Mouse (Mus musculus) ES-Bruce4 (cell line): ENCODE measurements at regions not wholly inside any gene's neighbourhood (a gene's known extent, or its start where the extent isn't known, plus 50 kb on each side); places are given as distances from the start of the nearest gene placed in this dataset.

Source experiments
- H3K27ac ChIP-seq: 2 replicates; pipeline ENCODE4 v1.5.1; 2012; ENCODE audit warnings: low read length, inconsistent platforms; ENCODE audit not compliant: insufficient read depth
- H3K27me3 ChIP-seq: 2 replicates; pipeline ENCODE4 v1.6.1; 2012; ENCODE audit warnings: mild to moderate bottlenecking, low read length, inconsistent platforms; ENCODE audit not compliant: control insufficient read depth, poor library complexity, insufficient read depth, severe bottlenecking
- H3K36me3 ChIP-seq: 2 replicates; pipeline ENCODE4 v1.6.1; 2012; ENCODE audit warnings: inconsistent platforms, mild to moderate bottlenecking, low read length, moderate library complexity; ENCODE audit not compliant: control insufficient read depth, poor library complexity, insufficient read depth, severe bottlenecking
- H3K4me1 ChIP-seq: one replicate; pipeline ENCODE4 v1.8.1; 2011; ENCODE audit warnings: low read length; ENCODE audit not compliant: control insufficient read depth, insufficient read depth
- H3K4me3 ChIP-seq: 2 replicates; pipeline ENCODE4 v1.5.1; 2011; ENCODE audit warnings: low read depth, mild to moderate bottlenecking, low read length
- H3K9ac ChIP-seq: 2 replicates; pipeline ENCODE4 v1.6.1; 2012; ENCODE audit warnings: low read depth, mild to moderate bottlenecking, inconsistent platforms; ENCODE audit not compliant: poor library complexity, severe bottlenecking
- H3K9me3 ChIP-seq: replicated peaks from 2 replicates; pipeline ENCODE4 v1.6.1; 2012; ENCODE audit warnings: mild to moderate bottlenecking, low read length, inconsistent platforms; ENCODE audit not compliant: control insufficient read depth, poor library complexity, insufficient read depth, severe bottlenecking
- CTCF ChIP-seq: IDR thresholded peaks from one replicate; pipeline ENCODE4 v1.8.1; 2011; ENCODE audit warnings: low read depth, low read length
- EP300 ChIP-seq: IDR thresholded peaks from 2 replicates; pipeline ENCODE4 v1.6.1; 2011; ENCODE audit warnings: low read depth, low read length; ENCODE audit not compliant: insufficient read depth
- POLR2A ChIP-seq: IDR thresholded peaks from one replicate; pipeline ENCODE4 v1.8.1; 2011; ENCODE audit warnings: low read length; ENCODE audit not compliant: insufficient read depth

- no peak overlapping the region for H3K4me3 ChIP-seq
- H3K9ac ChIP-seq: no peak overlapping the region
- no peaks in the 10 kb centered on the region for H3K9me3 ChIP-seq
- no peaks in the 10 kb centered on the region for H3K36me3 ChIP-seq
- no peaks in the 10 kb centered on the region for H3K4me1 ChIP-seq
- 0 out of 2 replicates have a peak, but pooled peaks cover 2% of the 10 kb centered on the region for H3K27me3 ChIP-seq
- H3K27ac ChIP-seq: no peak overlapping the region
- TF ChIP-seq EP300 (no peak), CTCF (no peak), POLR2A (no peak)
Observed at GRCm38 (mm10) chr12:58901931-58902330, 109.9 kb downstream of the Sec23a start.

GRCm38 (mm10) chr12:58875808-58876207 lies 136.0 kb downstream of the Sec23a start:
- Histone ChIP-seq H3K4me1 (no peaks in the 10 kb centered on the region), H3K4me3 (no peak overlapping the region), H3K9ac (no peak overlapping the region), H3K27me3 (no peaks in the 10 kb centered on the region), H3K27ac (no peak overlapping the region), H3K9me3 (no peaks in the 10 kb centered on the region), H3K36me3 (no peaks in the 10 kb centered on the region)
- TF ChIP-seq POLR2A (no peak), CTCF (no peak), EP300 (no peak)

- TF ChIP-seq POLR2A (no peak), EP300 (no peak), CTCF (no peak)
- no peak overlapping the region for H3K27ac ChIP-seq
- H3K27me3 ChIP-seq: no peaks in the 10 kb centered on the region
- H3K4me3 ChIP-seq: no peak overlapping the region
- no peaks in the 10 kb centered on the region for H3K36me3 ChIP-seq
- H3K9me3 ChIP-seq: no peaks in the 10 kb centered on the region
- H3K4me1 ChIP-seq: no peaks in the 10 kb centered on the region
- H3K9ac ChIP-seq: no peak overlapping the region
Observed at GRCm38 (mm10) chr12:58872465-58872864, 139.4 kb downstream of the Sec23a start.

- no peak for TF ChIP-seq CTCF
- TF ChIP-seq EP300: no peak
- no peak for TF ChIP-seq POLR2A
- Histone ChIP-seq H3K27me3 (no peaks in the 10 kb centered on the region), H3K4me3 (no peak overlapping the region), H3K9ac (no peak overlapping the region), H3K27ac (no peak overlapping the region), H3K36me3 (no peaks in the 10 kb centered on the region), H3K9me3 (no peaks in the 10 kb centered on the region), H3K4me1 (no peaks in the 10 kb centered on the region)
Observed at GRCm38 (mm10) chr12:58856498-58856897, 155.3 kb downstream of the Sec23a start.

- no peak overlapping the region for H3K9ac ChIP-seq
- no peaks in the 10 kb centered on the region for H3K36me3 ChIP-seq
- H3K9me3 ChIP-seq: no peaks in the 10 kb centered on the region
- H3K4me3 ChIP-seq: no peak overlapping the region
- no peak overlapping the region for H3K27ac ChIP-seq
- no peak for TF ChIP-seq POLR2A
- no peak for TF ChIP-seq EP300
- TF ChIP-seq CTCF: no peak
- no peaks in the 10 kb centered on the region for H3K27me3 ChIP-seq
- H3K4me1 ChIP-seq: no peaks in the 10 kb centered on the region
Observed at GRCm38 (mm10) chr12:58851677-58852385, 160.0 kb downstream of the Sec23a start.

GRCm38 (mm10) chr12:58829656-58830055 lies 182.2 kb downstream of the Sec23a start:
- no peaks in the 10 kb centered on the region for H3K4me1 ChIP-seq
- H3K27ac ChIP-seq: no peak overlapping the region
- H3K9me3 ChIP-seq: no peaks in the 10 kb centered on the region
- no peaks in the 10 kb centered on the region for H3K36me3 ChIP-seq
- TF ChIP-seq EP300 (no peak), POLR2A (no peak), CTCF (no peak)
- no peaks in the 10 kb centered on the region for H3K27me3 ChIP-seq
- no peak overlapping the region for H3K9ac ChIP-seq
- no peak overlapping the region for H3K4me3 ChIP-seq
